Mouse (Mus musculus) gastrocnemius, postnatal 4 days (tissue): Measurements from ENCODE around the gene Tinagl1. TPM values are rescaled to one million over a fixed set of nuclear protein-coding genes. Genes with fewer than 3 reads are reported as not detected.
A peak's percentile ranks its signal among the peaks of the same experiment; 100 is the strongest.

Experiments
- DNase-seq, 2 experiments: peaks; one replicate each; pipeline ENCODE4 v3.0.0; 2021 to 2022; ENCODE audit warnings: low spot score in 2 of 2, mixed read lengths in 2 of 2
- total RNA-seq, 2 experiments: library from RNA; stranded (reverse); gene quantifications; 2 replicates each; pipeline ENCODE4 v1.2.3; 2021

Tinagl1 gene
- total RNA-seq, 2 experiments from 2014 or later = 35.7 to 39.9 TPM

DNA sequence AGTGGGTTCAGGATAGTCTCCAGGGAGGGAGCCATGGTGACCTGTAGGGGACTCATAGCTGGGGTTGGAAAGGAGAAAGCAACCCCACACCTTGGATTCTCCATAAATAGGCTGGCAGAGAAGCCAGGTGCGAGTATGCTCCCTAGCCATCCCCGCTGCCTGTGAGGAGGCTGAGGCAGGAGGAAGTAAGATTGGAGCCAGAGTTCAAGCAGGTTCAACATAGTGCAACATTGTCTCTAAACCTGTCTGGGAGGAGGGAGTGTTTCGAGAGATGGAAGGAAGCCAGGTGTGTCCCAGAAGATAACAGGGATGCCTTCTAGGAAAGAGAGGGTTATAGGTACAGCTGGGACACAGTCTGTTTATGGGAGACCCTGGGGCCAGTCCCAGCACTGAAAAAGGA is 5.0 kb upstream of the Tinagl1 start:
- DNase-seq = no peak

DNA sequence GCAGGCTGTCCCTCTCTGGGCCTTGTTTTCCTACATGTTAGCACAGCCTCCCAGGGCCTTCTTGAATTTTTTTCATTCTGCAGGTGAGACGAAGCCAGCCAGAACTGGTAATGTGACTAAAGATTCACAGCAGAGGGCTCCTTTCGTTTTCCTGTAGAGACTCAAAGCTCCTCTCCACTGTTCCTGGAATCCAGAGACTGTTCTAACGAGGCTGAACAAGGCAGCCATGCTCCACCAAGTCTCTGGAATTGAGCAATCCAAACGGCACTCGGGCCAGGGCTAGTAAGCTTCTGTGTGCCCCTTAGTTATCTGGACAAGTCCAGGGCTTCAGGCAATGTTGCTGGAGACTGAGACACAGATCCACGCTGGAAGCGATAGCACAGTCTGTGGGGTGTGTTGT is 2.6 kb upstream of the Tinagl1 start:
- no peak for DNase-seq

DNA sequence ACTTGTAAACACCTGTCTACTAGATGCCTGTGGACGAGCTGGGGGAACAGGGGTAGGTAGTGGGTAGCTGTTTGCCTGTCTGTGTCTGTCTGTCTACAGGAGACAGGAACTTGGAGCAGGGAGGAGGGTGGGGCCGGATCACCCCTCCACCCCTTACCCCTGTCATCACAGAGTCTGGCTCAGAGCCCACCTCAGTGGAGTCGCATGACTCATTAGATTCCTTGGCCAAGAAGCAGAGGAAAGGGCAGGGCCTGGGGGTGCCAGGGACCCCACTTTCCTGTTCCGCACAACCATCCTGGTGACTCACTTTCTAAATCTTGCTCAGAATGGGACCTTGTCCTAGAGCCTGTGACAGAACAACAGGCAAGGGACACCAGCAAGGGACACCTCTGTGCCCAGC is 2.2 kb upstream of the Tinagl1 start:
- no peak for DNase-seq

DNA sequence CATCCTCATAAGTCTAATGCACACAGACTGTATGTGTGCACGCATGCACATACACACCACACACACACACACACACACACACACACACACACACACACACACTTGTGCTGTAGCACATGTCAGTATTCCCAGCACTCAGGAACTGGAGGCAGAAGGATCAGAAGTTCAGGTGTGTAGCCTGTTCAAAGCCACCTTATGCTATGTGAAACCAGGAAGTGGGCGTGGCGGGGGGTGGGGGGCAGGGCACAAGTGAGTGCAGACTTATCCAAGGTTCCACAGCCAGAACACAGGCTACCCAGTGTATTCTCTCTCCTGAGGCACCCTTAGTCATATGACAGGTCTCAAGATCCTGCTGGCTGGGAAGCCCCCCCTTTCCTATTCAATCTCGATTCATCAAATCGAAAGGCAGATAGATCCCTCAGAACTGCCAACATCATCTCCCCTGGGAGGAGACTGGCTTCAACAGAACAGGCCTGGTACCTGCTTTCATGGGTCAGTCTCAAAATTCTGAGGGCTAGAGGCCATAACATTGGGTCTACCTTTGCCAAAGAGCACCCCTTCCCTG is 1.3 kb upstream of the Tinagl1 start:
- DNase-seq = no peak

DNA sequence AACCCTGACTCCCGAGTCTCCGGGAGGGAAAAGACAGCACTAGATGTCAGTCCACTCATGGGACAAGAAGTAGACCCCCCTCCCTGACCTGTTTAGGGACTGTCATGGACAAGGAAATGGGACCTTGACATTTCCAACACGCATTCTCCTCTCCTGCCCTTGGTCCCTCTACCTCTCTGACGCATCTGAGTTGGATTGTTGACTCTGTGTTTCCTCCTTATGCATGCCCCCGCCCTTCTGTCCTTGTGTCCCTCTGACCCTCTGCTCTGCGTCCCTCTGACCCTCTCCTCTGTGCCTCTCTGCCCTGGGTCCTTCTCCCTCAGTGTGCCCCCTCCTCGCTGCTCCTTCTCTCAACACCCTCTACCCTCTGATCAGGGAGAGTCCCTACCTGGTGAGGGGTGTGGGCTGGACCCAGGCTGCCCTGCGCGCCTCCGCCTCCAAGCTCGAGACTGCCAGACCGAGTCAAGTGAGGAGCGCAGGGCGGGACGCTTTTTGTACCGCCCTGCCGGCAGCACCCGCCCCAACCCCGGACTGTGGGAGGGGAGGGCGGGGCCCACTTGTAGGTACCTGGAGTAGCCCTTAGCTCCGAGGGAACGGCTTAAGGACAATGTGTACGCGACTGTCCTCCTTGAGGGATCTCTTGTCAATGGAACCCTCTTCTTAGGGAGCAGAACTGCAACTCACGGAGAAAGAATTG is 439 bp downstream of the Tinagl1 start:
- peak in 1 of 2 experiments; percentile 38 for DNase-seq

DNA sequence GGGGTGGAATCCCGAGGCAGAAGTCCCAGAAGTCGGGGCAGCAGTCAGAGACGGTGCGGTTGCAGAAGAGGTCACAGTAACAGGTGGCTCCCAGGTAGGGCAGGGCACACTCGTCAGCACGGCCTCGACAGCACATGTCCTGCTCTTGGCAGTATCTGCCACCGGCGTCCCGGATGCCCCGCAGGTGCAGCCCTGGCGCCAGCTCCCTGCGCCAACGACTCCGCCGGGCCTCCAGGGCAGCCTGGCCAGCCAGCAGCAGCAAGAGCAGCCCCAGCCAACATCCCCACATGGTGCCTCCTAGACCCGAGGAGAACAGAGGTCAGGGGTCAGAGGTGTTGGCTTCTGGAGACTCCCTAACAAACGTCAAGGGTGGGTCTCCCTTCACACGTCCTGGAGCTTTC is 1.0 kb downstream of the Tinagl1 start:
- DNase-seq = no peak

DNA sequence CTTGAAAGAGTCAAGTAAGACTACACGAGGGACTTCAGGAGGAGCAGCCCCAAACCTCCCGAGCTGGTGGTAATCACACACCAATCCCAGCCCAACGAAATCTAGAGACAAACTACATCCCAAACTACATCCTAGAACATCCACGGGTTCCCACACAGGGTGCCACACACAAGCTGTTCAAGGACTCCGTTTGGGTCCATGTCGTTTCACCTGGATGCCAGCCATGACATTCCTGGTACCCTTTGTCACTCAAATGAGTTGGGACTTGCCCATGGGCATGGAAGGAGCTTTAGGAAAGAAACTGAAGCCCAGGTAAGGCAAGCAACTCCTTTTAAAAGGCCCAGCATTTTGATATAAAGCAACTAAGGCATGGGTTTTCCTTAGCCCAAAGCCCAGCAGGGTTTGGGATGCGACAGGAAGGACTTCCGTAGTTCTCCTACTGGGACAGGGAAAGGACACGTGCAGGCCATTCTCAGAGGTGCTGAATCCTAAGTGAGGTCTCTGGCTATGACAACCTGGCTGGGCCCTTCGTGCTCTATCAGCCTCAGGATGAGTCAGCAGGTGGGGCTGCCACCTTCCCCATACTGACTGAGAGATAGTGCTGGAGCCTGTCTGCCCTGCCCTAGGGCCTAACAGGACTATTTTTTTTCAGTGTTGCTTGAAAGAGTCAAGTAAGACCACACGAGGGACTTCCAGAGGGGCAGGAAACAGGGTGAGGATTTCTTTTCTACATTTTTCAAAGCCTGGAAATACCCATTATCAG is 1.7 kb downstream of the Tinagl1 start:
- no peak for DNase-seq

DNA sequence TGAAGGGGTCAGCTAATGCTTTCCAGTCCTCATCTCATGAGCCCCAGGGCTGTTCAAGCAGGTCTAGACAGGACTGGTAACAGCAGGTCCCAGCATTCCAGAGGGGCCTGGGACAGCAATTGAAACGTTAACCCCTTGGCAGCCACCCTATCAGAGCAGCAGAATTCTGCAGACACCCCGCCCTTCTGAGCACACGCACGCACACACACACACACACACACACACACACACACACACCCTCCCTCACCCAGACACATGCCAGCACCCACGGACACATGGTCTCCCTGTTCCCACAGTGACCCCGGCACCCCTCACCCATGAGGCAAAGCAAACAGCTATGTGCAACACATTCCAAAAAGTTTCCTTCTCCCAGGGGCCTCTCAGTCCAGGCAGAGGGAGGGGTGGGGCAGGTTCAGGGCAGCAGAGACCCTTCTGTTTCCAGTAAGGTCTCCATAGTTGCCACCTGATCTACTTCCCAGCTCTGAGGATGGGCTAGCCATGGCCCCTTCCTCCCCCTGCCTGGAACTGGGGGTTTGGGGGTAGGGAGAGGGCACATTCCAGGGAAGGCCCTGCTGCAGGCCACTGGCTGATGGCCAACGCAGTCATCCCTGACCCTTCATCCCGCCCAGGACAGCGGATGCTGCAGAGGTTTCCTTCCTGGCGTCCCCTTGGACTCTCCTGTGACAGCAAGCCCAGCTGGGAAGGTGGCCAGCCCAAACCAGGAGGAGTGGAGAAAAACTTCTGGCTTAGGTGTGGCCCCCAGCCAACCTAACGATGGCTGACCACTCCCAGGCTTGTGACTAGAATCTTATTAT is 2.8 kb downstream of the Tinagl1 start:
- peak in 1 of 2 experiments; percentile 49 for DNase-seq

DNA sequence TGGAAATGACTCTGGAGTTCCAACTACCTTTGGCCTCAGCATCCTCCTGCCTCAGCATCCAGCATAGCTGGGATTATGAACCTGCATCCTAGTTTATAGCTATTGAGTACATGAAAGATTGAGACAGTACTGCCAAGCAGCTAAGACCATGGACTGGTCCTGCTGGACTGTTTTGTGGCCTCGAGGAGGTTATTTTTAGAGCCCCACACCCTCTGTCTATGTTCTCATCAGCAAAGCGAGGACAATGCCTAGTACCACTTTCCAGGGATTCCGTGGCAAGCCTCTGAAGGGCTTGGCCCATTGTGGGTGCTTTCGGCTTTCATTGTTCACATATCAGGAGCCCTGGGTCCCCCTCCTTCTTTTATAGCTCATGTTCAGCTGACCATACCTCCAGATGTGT is 4.6 kb downstream of the Tinagl1 start:
- DNase-seq = no peak

DNA sequence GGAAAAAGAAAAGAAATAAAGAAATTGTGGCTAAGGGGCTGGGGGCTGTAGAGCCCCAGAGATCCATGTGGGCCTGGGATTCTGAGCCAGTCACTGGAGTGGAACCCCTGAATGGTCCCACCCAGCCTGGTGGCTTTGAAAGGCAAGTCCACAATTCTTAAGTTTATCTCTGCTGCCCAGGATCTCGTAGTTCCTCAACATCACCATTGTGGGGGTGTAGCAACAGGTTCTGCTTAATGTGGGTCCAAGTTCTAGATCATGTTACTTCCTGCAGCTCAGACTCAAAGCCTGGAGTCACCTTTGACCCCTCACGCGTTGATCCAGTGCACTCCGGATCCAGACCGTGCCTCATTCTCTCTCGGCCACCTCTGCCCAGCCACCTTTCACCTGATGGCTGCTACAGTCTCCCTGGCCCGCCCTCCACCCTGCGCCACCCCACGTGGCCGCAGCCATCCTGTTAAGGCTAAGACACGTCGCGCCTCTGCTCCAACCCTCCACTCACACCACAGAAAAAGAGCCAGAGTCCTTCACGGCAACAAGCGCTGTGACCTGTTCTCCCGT is 5.4 kb downstream of the Tinagl1 start:
- no peak for DNase-seq

DNA sequence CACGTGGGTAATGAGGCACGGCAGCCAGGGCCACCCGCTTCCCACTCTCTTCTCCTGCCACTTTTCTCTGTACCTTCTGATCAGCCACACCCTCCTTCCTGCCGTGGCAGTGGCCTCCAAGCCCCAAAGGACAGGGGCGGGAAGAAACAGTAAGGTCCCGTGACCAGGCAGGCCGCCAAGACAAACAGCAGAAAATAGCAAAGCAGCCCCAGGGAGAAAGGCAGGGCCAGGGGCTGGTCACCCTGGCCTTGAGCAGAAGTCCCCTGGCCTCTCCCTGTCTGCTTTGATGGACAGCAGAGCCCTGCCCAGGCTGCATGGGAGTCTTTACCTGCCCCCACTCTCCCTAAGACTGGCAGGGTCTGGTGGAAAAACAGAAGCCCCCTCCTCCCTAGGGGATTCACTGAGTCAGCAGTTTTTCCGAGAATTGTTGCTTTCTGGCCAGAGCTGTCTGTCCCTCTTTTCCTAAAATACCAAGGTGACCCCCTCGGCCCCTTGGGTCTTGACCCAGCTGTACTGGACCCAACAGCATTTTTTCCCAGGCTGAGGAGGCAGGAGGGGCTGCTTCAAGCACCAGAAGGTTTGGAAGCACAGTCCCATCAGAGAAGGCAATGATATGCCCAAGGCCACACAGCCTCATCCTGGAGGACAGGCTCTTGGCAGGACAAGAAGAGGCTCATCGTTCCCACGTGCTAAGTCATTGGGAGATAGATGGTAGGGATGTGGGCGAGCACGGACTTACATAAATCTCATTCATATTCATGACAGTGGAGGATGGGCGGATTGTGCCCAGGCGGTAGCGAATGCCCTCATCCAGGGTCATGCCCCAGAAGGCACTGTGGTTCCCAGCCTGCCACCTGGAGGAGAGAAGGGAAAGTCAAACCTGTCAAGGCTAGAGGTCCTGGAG is 6.4 kb downstream of the Tinagl1 start:
- DNase-seq = peak in 1 of 2 experiments; percentile 71

DNA sequence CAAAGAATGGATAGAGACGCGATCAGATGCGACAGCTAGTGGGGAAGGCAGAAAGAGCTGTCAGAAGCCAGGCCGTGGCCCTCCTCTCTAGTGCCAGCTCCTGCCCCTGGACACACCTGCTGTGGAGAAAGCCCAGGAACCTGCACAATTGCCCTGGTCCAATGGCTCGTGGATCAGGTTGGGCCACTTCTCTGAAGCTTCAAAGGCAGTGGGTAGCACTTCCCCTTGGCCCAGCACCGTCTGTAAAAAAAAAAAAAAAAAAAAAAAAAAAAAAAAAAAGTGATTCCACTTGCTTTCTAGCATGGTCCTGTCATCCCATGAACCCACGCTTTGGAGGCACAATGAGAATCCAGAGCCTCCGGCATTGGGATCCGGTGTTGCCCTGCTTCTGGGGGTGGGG is 7.1 kb downstream of the Tinagl1 start:
- DNase-seq = no peak

DNA sequence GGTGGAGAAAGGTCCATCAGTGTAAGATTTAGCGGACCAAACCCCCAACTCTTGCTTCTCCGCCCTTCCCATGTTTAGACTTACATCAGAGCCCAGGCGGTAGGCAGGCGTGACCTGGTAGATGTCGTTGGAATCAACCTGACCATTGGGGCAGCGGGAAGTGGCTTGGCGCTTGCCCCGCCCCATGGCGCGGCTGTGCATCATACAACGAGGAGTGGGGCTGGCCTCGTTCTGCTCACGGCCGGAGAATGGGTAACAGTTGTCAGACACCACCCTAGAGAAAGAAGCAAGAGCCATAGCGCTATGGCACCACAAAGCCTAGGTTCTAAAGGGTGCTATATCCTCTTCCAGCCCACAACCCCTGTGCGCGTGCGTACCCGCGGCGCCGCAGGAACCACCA is 7.6 kb downstream of the Tinagl1 start:
- DNase-seq = no peak

DNA sequence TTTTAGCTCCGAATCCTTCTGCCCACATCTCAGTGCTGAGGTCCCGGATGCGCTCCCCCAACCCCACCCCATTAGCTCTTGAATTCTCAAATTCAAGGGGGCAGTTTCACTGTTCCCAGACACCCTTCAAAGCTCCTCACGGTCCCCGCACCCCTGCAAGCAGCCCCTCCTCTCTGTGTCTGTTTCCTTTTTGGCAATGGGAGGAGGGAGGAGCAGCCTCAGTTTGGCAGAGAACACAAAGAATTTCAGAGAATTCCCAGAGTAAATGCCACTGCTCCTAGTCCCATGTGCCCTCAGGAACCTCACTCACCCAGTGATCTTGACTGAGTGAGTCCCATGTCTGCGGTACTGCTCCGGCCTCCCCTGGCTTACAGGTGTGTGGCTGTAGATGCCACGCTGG is 8.3 kb downstream of the Tinagl1 start:
- no peak for DNase-seq

DNA sequence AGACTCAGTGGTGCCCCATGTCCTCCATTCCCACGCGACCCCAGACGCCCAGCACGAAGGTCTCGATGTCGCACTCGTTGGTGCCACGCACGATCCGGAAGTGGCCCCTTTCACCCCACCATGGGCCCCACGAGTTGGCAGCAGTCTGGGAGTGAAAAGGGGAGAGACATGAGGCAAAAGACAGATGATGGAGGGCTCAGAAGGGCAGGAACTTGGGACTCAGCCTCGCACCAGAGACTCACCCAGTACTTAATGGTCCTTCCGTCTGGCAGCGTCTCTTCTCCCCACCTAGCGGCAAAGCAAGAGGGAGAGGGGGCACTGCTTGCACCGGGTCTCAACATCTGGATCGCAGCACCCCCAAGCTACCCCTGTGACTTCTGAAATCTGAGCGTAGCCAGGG is 8.9 kb downstream of the Tinagl1 start:
- DNase-seq = no peak

DNA sequence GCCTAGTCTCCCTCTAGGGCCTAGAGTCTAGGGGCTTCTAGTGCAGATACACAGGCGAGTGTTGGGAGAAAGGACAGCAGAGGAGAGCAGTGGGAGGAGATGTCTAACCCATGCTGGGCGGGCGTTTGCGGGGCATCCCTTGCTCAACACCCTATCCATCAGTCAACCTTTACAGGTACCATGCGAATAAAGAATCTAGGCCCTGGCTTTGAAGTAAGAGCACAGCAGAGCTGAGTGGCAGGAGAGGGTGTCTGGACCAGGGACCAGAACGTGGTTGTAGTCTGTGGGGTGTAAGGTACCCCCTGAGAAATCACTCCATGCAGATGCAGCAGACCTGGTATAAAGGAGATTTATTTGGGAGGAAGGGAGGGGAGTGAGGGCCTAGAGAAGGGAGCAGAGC is 10.8 kb downstream of the Tinagl1 start:
- DNase-seq = no peak

DNA sequence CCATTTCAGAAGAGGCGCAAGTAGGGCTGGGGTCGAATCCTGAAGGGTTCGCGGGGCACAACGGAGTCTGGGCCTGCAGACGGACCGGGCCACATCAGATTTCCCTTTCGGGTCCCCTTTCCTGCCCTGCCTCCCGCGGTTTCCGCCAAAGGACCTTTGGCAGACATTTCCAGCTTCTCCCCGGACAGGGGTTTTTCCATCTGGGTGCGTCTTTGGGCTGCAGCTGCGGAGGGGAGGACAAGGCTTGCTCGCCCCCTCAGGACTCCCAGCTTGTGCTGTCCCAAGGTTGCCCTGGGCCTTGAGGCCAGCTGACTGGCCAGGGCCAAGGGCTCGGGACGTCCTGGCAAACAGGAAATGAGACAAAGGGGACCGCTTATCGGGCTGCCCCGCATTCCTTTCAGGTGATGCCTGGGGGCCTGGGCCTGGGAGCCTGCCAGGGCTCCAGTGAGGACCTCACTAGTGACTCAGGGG is 11.5 kb downstream of the Tinagl1 start:
- DNase-seq = peak in 1 of 2 experiments; percentile 44

DNA sequence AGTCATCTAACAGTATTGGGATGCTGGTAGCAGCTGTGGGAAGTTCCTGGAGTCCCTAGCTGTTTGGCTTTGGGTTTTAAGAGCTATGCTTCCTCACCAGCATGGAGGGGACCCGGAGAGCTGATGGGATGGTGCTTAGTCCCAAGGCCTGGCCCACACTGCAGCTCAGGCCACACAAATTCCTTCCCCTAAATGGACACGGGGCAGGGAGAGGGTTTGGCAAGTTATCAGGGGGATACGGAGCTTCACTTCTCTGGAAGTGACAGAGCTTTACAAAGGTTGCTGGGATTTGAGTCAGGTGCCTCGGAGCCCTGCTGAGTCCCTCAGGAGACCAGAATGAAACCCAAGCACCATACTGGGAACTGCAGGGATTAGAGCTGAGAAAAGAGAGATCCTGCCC is 13.6 kb downstream of the Tinagl1 start:
- DNase-seq = no peak

DNA sequence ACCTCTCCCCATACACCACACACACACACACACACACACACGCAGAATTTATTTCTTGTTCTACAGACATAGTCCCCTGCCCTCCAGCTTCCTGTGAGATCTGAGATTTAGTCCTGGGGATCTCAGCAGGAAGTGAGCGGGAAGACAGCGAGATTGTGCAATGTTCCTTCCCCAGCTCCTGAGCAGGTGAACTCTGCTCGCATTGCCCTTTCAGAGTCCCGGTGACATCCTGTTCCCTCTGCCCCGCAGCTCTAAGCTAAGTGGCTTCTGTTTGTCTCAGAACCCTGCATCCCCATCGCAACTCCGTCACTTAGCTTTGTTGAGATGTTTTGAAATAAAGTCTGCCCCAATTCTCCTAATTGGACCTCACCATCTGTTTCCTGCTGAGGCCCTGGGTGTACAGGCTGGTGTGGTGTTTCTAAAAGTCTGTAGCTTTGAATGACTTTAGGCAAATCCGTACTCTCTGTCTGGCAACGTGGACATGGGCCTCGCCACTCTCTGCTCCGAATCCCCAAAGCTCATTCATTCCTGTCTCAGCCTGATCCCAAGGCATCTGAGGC is 18.0 kb downstream of the Tinagl1 start:
- DNase-seq = no peak

DNA sequence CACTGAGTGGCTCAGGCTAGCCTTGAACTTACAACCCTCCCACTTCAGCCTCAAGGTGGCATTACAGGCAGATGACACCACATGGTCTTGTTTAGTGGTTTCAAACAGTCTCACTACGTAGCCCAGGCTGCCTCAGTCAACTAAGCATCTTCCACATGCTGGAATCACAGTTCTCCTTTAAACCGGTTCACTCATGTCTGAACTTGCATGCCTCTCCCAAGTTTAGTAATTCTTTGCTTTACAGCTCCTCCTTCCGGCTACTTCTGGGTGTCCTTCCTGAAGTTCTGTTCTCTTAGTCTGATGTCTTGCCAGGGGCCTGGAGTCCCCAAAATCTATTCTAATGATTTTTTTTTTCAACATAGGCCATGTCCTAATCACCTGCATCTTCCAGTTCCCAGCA is 20.7 kb downstream of the Tinagl1 start:
- no peak for DNase-seq
